10 mouse cellular contexts compared by ENCODE assay signal in the genomic region with DNA sequence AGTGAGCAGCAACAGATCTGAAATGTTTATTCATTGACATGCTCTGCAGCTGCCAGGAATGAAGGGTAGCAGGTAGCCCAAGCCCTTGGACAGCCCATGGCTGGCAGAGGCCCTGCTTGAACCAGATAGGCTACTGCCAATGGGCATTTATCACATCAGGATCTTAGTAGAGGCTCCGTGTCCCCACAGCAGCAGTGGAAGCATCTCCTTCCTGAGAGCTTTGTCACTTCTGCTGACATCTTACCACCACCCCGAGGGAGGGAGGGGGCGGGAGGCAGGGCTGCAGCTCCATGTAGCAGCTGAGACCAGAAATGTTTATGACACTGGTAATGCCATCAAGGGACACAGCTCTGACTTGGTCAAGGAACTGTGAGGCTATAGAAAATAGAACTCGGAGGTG. TPM values are rescaled to one million over a fixed set of nuclear protein-coding genes. Genes with fewer than 3 reads are reported as not detected.
DNase-seq lines count a peak whose midpoint lies in the region; ATAC-seq and TF ChIP-seq lines count a peak whose summit lies in the region.
"Had no signal": no experiment of that assay in that cellular context is flagged by ENCODE, and none has a peak within 500 bp of the region (broad histone marks: within the 10 kb centered on the region; RNA-seq: fewer than 3 reads in every experiment).

No protein-coding gene starts in this region.

- peaks cover 28% of the 10 kb centered on the region for H3K27me3 ChIP-seq in hindbrain, embryonic 12.5 days
- peaks cover 18% of the 10 kb centered on the region for H3K27me3 ChIP-seq in hindbrain, embryonic 11.5 days (ENCODE audit: control insufficient read depth, insufficient read depth, low read length)
- peaks cover 24% of the 10 kb centered on the region for H3K27me3 ChIP-seq in limb, embryonic 14.5 days (ENCODE audit: control insufficient read depth, insufficient read depth, low read length)

- 0 out of 2 replicates have a peak overlapping the region, but pooled peaks have one; percentile 87 for H3K27ac ChIP-seq in hindbrain, embryonic 12.5 days
- H3K27ac ChIP-seq in hindbrain, embryonic 11.5 days (ENCODE audit: low read depth, low read length) = no peak overlapping the region
- H3K27ac ChIP-seq in bone marrow, adult 2 months (ENCODE audit: control insufficient read depth, insufficient read depth, low read depth, low read length, poor library complexity) = peak overlapping the region; percentile 37; the same call in 1 of the 2 replicates
- peak overlapping the region; percentile 89; the same call in 1 of the 2 replicates for H3K27ac ChIP-seq in limb, embryonic 14.5 days (replicated peaks; ENCODE audit: low read depth, low read length)
- H3K27ac ChIP-seq: liver, embryonic 14.5 days had no signal

- no peak for TF ChIP-seq CTCF in bone marrow, adult 2 months (IDR thresholded peaks at IDR 0.05; ENCODE audit: control insufficient read depth, insufficient read depth, low read length)

- no peaks in the 10 kb centered on the region for H3K9me3 ChIP-seq in hindbrain, embryonic 12.5 days (replicated peaks)
- no peaks in the 10 kb centered on the region for H3K9me3 ChIP-seq in hindbrain, embryonic 11.5 days (ENCODE audit: control insufficient read depth, low read length)
- H3K9me3 ChIP-seq in limb, embryonic 14.5 days (ENCODE audit: control insufficient read depth, low read length) = no peaks in the 10 kb centered on the region

- 83% methylated on average over 4 of the region's 4 CpGs for WGBS in hindbrain, embryonic 12.5 days
- WGBS in hindbrain, embryonic 11.5 days = 81% methylated on average over 4 of the region's 4 CpGs
- WGBS in bone marrow, adult 2 months = 27% methylated on average over 4 of the region's 4 CpGs
- WGBS in limb, embryonic 14.5 days = 77% methylated on average over 4 of the region's 4 CpGs

- ATAC-seq in hindbrain, embryonic 12.5 days (ENCODE audit: low FRiP score) = no peak
- ATAC-seq in hindbrain, embryonic 11.5 days (ENCODE audit: low FRiP score) = no peak
- ATAC-seq in limb, embryonic 14.5 days (ENCODE audit: low FRiP score, low read depth) = no peak

- no peak overlapping the region for H3K4me2 ChIP-seq in hindbrain, embryonic 12.5 days (replicated peaks)
- no peak overlapping the region for H3K4me2 ChIP-seq in hindbrain, embryonic 11.5 days (replicated peaks; ENCODE audit: low read depth, low read length)
- peak overlapping the region; percentile 80 for H3K4me2 ChIP-seq in limb, embryonic 14.5 days (replicated peaks; ENCODE audit: low read depth, low read length, severe bottlenecking)

- no peak overlapping the region for H3K4me3 ChIP-seq in hindbrain, embryonic 12.5 days
- H3K4me3 ChIP-seq in hindbrain, embryonic 11.5 days (ENCODE audit: low read depth, low read length) = no peak overlapping the region
- H3K4me3 ChIP-seq in bone marrow, adult 2 months (replicated peaks; ENCODE audit: control insufficient read depth, low read depth, low read length) = no peak overlapping the region
- H3K4me3 ChIP-seq in limb, embryonic 14.5 days (replicated peaks; ENCODE audit: low read length) = no peak overlapping the region

- H3K36me3 ChIP-seq in hindbrain, embryonic 12.5 days = peaks cover 13% of the 10 kb centered on the region
- H3K36me3 ChIP-seq in hindbrain, embryonic 11.5 days (ENCODE audit: control insufficient read depth, insufficient read depth, low read length) = no peaks in the 10 kb centered on the region
- peaks cover 5% of the 10 kb centered on the region; the same call in 1 of the 2 replicates for H3K36me3 ChIP-seq in limb, embryonic 14.5 days (ENCODE audit: control insufficient read depth, insufficient read depth, low read length)

- H3K4me1 ChIP-seq in hindbrain, embryonic 12.5 days = peaks cover 30% of the 10 kb centered on the region
- peaks cover 6% of the 10 kb centered on the region for H3K4me1 ChIP-seq in hindbrain, embryonic 11.5 days (replicated peaks; ENCODE audit: control insufficient read depth, insufficient read depth, low read length)
- H3K4me1 ChIP-seq in bone marrow, adult 2 months (ENCODE audit: control insufficient read depth, insufficient read depth, low read length) = peaks cover 9% of the 10 kb centered on the region
- peaks cover 18% of the 10 kb centered on the region for H3K4me1 ChIP-seq in limb, embryonic 14.5 days (ENCODE audit: control insufficient read depth, insufficient read depth, low read length)

- no peak for TF ChIP-seq POLR2A in bone marrow, adult 2 months (IDR thresholded peaks at IDR 0.05; ENCODE audit: borderline replicate concordance, control insufficient read depth, low read depth, low read length)
- no peak for TF ChIP-seq POLR2A in limb, embryonic 14.5 days (IDR thresholded peaks at IDR 0.05; ENCODE audit: borderline replicate concordance, extremely low read depth, insufficient read depth, insufficient read length)

- DNase-seq in hindbrain, embryonic 11.5 days (ENCODE audit: low spot score) = no peak
- DNase-seq in CD4-positive helper T cell, adult 2 months (ENCODE audit: low read depth, low spot score) = peak; percentile 79
- DNase-seq in limb, embryonic 14.5 days (ENCODE audit: low spot score) = no peak
- no peak for DNase-seq in adrenal gland, postnatal 36 days
- DNase-seq in ovary, postnatal 36 days (ENCODE audit: low spot score) = no peak
- no peak for DNase-seq in adrenal gland, postnatal 25 days
- DNase-seq: right cerebral cortex, adult 18-20 months had no signal

- H3K9ac ChIP-seq in hindbrain, embryonic 12.5 days = no peak overlapping the region
- H3K9ac ChIP-seq in hindbrain, embryonic 11.5 days (ENCODE audit: low read depth, low read length) = no peak overlapping the region
- H3K9ac ChIP-seq in limb, embryonic 14.5 days (ENCODE audit: low read depth, low read length, severe bottlenecking) = no peak overlapping the region
- H3K9ac ChIP-seq: liver, embryonic 14.5 days had no signal

RNA-seq across cellular contexts. Expression of gene Tnfrsf18, which starts 6.9 kb away (rescaled TPM):
- polyA plus RNA-seq in hindbrain, embryonic 12.5 days (2016; fragmentation: Nextera tagmentation; extraction: Ambion mirVana) = 1.8 and 2.6 TPM in 2 replicates
- 0.74 and 2.4 TPM in 2 replicates for polyA plus RNA-seq in hindbrain, embryonic 11.5 days (2014; fragmentation: Nextera tagmentation; extraction: Ambion mirVana)
- polyA plus RNA-seq in bone marrow, adult 2 months (2011; ENCODE audit: insufficient read depth, insufficient read length, low replicate concordance, missing spikeins) = 7.9 and 8.0 TPM in 2 replicates
- polyA plus RNA-seq in limb, embryonic 14.5 days (2012; rRNA removed) = 1.9 TPM in 2 replicates
- polyA plus RNA-seq in limb, embryonic 14.5 days (2014; fragmentation: Nextera tagmentation; extraction: Ambion mirVana) = 3.7 and 4.7 TPM in 2 replicates
- total RNA-seq in adrenal gland, postnatal 36 days (2021) = under 1 TPM in 1 of 2 experiments, not detected in 1; 0.40 TPM
- not detected in 2 replicates for total RNA-seq in adrenal gland, postnatal 25 days (2021)

RNA-seq across cellular contexts. Expression of gene Tnfrsf4, which starts 19.2 kb away (rescaled TPM):
- 0.29 and 0.76 TPM in 2 replicates for polyA plus RNA-seq in hindbrain, embryonic 12.5 days (2016; fragmentation: Nextera tagmentation; extraction: Ambion mirVana)
- polyA plus RNA-seq in hindbrain, embryonic 11.5 days (2014; fragmentation: Nextera tagmentation; extraction: Ambion mirVana) = 0.39 and 0.73 TPM in 2 replicates
- polyA plus RNA-seq in bone marrow, adult 2 months (2011; ENCODE audit: insufficient read depth, insufficient read length, low replicate concordance, missing spikeins) = 6.4 and 12.4 TPM in 2 replicates
- 4.8 and 5.8 TPM in 2 replicates for polyA plus RNA-seq in limb, embryonic 14.5 days (2012; rRNA removed)
- 0.58 and 0.65 TPM in 2 replicates for polyA plus RNA-seq in limb, embryonic 14.5 days (2014; fragmentation: Nextera tagmentation; extraction: Ambion mirVana)
- total RNA-seq in adrenal gland, postnatal 36 days (2021) = under 1 TPM; 0.43 to 0.89 TPM
- 1.5 TPM in 1 of 2 replicates, not detected in the other for total RNA-seq in adrenal gland, postnatal 25 days (2021)

RNA-seq across cellular contexts. Expression of gene Ttll10, which starts 26.4 kb away (rescaled TPM):
- polyA plus RNA-seq in hindbrain, embryonic 12.5 days (2016; fragmentation: Nextera tagmentation; extraction: Ambion mirVana) = 0.14 and 0.32 TPM in 2 replicates
- polyA plus RNA-seq in hindbrain, embryonic 11.5 days (2014; fragmentation: Nextera tagmentation; extraction: Ambion mirVana) = 0.10 TPM in 1 of 2 replicates, not detected in the other
- polyA plus RNA-seq in bone marrow, adult 2 months (2011; ENCODE audit: insufficient read depth, insufficient read length, low replicate concordance, missing spikeins) = not detected in 2 replicates
- polyA plus RNA-seq in limb, embryonic 14.5 days (2012; rRNA removed) = 4.0 and 4.2 TPM in 2 replicates
- 2.4 and 2.6 TPM in 2 replicates for polyA plus RNA-seq in limb, embryonic 14.5 days (2014; fragmentation: Nextera tagmentation; extraction: Ambion mirVana)
- total RNA-seq in adrenal gland, postnatal 36 days (2021) = under 1 TPM in 1 of 2 experiments, not detected in 1; 0.16 TPM
- 0.61 TPM in 1 of 2 replicates, not detected in the other for total RNA-seq in adrenal gland, postnatal 25 days (2021)

RNA-seq across cellular contexts. Expression of gene Sdf4, which starts 40.2 kb away (rescaled TPM):
- 129 and 130 TPM in 2 replicates for polyA plus RNA-seq in hindbrain, embryonic 12.5 days (2016; fragmentation: Nextera tagmentation; extraction: Ambion mirVana)
- 136 and 143 TPM in 2 replicates for polyA plus RNA-seq in hindbrain, embryonic 11.5 days (2014; fragmentation: Nextera tagmentation; extraction: Ambion mirVana)
- 60.1 and 111 TPM in 2 replicates for polyA plus RNA-seq in bone marrow, adult 2 months (2011; ENCODE audit: insufficient read depth, insufficient read length, low replicate concordance, missing spikeins)
- 52.4 and 74.5 TPM in 2 replicates for polyA plus RNA-seq in limb, embryonic 14.5 days (2012; rRNA removed)
- 171 TPM in 2 replicates for polyA plus RNA-seq in limb, embryonic 14.5 days (2014; fragmentation: Nextera tagmentation; extraction: Ambion mirVana)
- total RNA-seq in adrenal gland, postnatal 36 days (2021) = 100 to 1,000 TPM; 266 to 276 TPM
- total RNA-seq in adrenal gland, postnatal 25 days (2021) = 248 and 275 TPM in 2 replicates

RNA-seq across cellular contexts. Expression of gene B3galt6, which starts 40.4 kb away (rescaled TPM):
- 19.5 and 20.4 TPM in 2 replicates for polyA plus RNA-seq in hindbrain, embryonic 12.5 days (2016; fragmentation: Nextera tagmentation; extraction: Ambion mirVana)
- polyA plus RNA-seq in hindbrain, embryonic 11.5 days (2014; fragmentation: Nextera tagmentation; extraction: Ambion mirVana) = 18.2 and 19.4 TPM in 2 replicates
- 1.8 and 2.0 TPM in 2 replicates for polyA plus RNA-seq in bone marrow, adult 2 months (2011; ENCODE audit: insufficient read depth, insufficient read length, low replicate concordance, missing spikeins)
- 11.3 and 15.2 TPM in 2 replicates for polyA plus RNA-seq in limb, embryonic 14.5 days (2012; rRNA removed)
- polyA plus RNA-seq in limb, embryonic 14.5 days (2014; fragmentation: Nextera tagmentation; extraction: Ambion mirVana) = 17.0 and 18.8 TPM in 2 replicates
- total RNA-seq in adrenal gland, postnatal 36 days (2021) = 1 to 10 TPM; 7.6 to 8.0 TPM
- 6.6 and 9.7 TPM in 2 replicates for total RNA-seq in adrenal gland, postnatal 25 days (2021)
